Mouse (Mus musculus): ENCODE measurements around the gene Cntn2.

The Cntn2 gene

GRCm38 (mm10) chr1:132557901-132558631 lies 15.0 kb upstream of the Cntn2 start:
- peak; percentile 71 for DNase-seq

GRCm38 (mm10) chr1:132543789-132544188 lies 733 bp upstream of the Cntn2 start:
- peak; percentile 75 for DNase-seq

- peak; percentile 75 for DNase-seq
Observed at GRCm38 (mm10) chr1:132541824-132542599, 1.0 kb downstream of the Cntn2 start.

- DNase-seq: peak; percentile 83
Observed at GRCm38 (mm10) chr1:132541171-132541823, 1.8 kb downstream of the Cntn2 start.

- DNase-seq: peak; percentile 59
Observed at GRCm38 (mm10) chr1:132540701-132541100, 2.4 kb downstream of the Cntn2 start.

GRCm38 (mm10) chr1:132537736-132538135 lies 5.3 kb downstream of the Cntn2 start:
- peak; percentile 95 for DNase-seq

- DNase-seq: peak; percentile 71
Observed at GRCm38 (mm10) chr1:132536416-132536815, 6.6 kb downstream of the Cntn2 start.

GRCm38 (mm10) chr1:132535541-132535940 lies 7.5 kb downstream of the Cntn2 start:
- DNase-seq: peak; percentile 67

- DNase-seq: peak; percentile 56
Observed at GRCm38 (mm10) chr1:132533840-132534239, 9.2 kb downstream of the Cntn2 start.

GRCm38 (mm10) chr1:132532521-132532920 lies 10.5 kb downstream of the Cntn2 start:
- peak; percentile 45 for DNase-seq

- peak; percentile 57 for DNase-seq
Observed at GRCm38 (mm10) chr1:132530631-132531191, 12.3 kb downstream of the Cntn2 start.

GRCm38 (mm10) chr1:132528647-132529334 lies 14.3 kb downstream of the Cntn2 start:
- DNase-seq: peak; percentile 96

GRCm38 (mm10) chr1:132528071-132528470 lies 15.0 kb downstream of the Cntn2 start:
- peak; percentile 66 for DNase-seq

GRCm38 (mm10) chr1:132525832-132526231 lies 17.2 kb downstream of the Cntn2 start:
- peak; percentile 89 for DNase-seq

- peak; percentile 63 for DNase-seq
Observed at GRCm38 (mm10) chr1:132523920-132524319, 19.1 kb downstream of the Cntn2 start.

GRCm38 (mm10) chr1:132523048-132523447 lies 20.0 kb downstream of the Cntn2 start:
- DNase-seq: peak; percentile 41

- peak; percentile 57 for DNase-seq
Observed at GRCm38 (mm10) chr1:132520764-132521163, 22.3 kb downstream of the Cntn2 start.

GRCm38 (mm10) chr1:132519734-132520133 lies 23.3 kb downstream of the Cntn2 start:
- no peak for DNase-seq

- DNase-seq: peak; percentile 82
Observed at GRCm38 (mm10) chr1:132518621-132519020, 24.4 kb downstream of the Cntn2 start.

- peak; percentile 41 for DNase-seq
Observed at GRCm38 (mm10) chr1:132516776-132517175, 26.3 kb downstream of the Cntn2 start.

GRCm38 (mm10) chr1:132515339-132515738 lies 27.7 kb downstream of the Cntn2 start:
- peak; percentile 26 for DNase-seq

- peak; percentile 47 for DNase-seq
Observed at GRCm38 (mm10) chr1:132512106-132512505, 30.9 kb downstream of the Cntn2 start.

Data from cerebellum, adult 9-11 months (tissue).